Mouse (Mus musculus): ENCODE data around the gene Cdh4.

Gene Cdh4

DNA sequence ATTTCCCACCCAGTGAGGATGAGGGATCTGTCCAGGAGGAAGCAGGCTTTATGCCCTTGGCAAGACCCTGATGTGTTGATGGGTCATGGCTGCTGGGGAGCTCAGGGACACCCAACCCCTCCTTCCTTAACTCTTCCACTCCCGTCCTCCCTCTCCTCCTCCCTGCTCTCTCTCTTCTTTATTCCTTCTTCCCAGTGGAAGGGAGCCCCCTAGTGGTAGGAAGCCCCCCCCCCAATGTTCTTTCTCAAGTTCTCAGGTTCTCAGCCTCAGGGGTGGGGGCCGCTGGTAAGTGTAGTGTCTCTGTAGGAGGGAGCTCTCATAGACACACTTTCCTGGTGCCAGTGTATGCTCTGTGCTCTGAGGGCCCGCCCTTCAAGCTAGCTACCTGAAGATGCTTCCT is 421.0 kb downstream of the Cdh4 start:
- no peak overlapping the region for H3K4me3 ChIP-seq (replicated peaks; ENCODE audit: low read length)
- no peak for TF ChIP-seq NANOG (IDR thresholded peaks at IDR 0.05; ENCODE audit: borderline replicate concordance, low read length)
- TF ChIP-seq POU5F1 (IDR thresholded peaks at IDR 0.05; ENCODE audit: borderline replicate concordance, low read length), result no peak
- peak; percentile 44 for TF ChIP-seq CTCF (conservative IDR thresholded peaks at IDR 0.05; ENCODE audit: low read length)
- H3K27me3 ChIP-seq (ENCODE audit: insufficient read depth, low read length), result peaks cover 3% of the 10 kb centered on the region; the same call in 1 of the 2 replicates
- H3K9me3 ChIP-seq (ENCODE audit: low read length), result peaks cover 12% of the 10 kb centered on the region; the same call in 1 of the 2 replicates
- no peaks in the 10 kb centered on the region for H3K36me3 ChIP-seq (ENCODE audit: insufficient read depth, low read length)
- no peaks in the 10 kb centered on the region for H3K4me1 ChIP-seq (replicated peaks; ENCODE audit: low read depth, low read length)

DNA sequence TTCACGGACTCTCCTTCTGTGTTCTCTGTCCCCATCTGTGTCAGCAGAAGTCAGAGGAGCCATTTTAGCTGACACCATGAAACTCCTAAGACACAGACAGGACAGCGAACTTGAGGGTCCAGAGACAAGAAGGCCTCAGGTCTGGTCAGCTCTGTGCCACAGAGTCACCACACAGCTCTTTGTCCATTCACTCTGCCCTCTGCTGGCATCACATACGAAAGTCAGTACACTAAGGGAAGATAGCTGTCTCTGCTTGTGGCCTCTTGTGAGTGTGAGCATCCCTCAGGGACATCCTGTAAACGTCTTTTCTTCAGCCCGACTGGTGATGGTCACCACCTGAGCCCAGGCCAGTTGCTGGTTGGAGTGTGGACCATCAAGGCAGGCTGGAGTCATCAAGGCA is 422.9 kb downstream of the Cdh4 start:
- Histone ChIP-seq H3K27me3 (ENCODE audit: insufficient read depth, low read length) (peaks cover 6% of the 10 kb centered on the region; the same call in 1 of the 2 replicates), H3K4me1 (replicated peaks; ENCODE audit: low read depth, low read length) (peaks cover 8% of the 10 kb centered on the region), H3K4me3 (replicated peaks; ENCODE audit: low read length) (no peak overlapping the region), H3K9me3 (ENCODE audit: low read length) (peaks cover 12% of the 10 kb centered on the region; the same call in 1 of the 2 replicates), H3K36me3 (ENCODE audit: insufficient read depth, low read length) (no peaks in the 10 kb centered on the region)
- TF ChIP-seq POU5F1 (IDR thresholded peaks at IDR 0.05; ENCODE audit: borderline replicate concordance, low read length) (no peak), CTCF (conservative IDR thresholded peaks at IDR 0.05; ENCODE audit: low read length) (no peak), NANOG (IDR thresholded peaks at IDR 0.05; ENCODE audit: borderline replicate concordance, low read length) (no peak)

DNA sequence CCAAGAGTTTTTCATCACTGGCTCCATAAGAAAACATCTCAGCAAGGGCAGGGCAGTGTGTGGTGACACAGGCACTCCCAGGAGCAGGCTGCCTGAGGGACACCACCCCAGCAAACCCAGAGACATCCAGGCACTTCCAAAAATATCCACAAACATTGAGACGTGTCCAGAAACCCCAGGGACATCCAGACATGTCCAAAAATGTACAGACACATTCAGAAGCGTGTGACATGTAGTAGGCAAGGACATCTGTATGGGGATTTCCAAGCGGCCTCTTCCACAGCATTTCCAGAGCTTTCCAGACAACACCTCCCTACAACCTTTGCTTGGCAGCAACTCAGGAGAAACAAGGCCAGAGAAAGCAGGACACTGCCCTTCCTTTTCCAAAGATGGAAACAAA is 425.4 kb downstream of the Cdh4 start:
- Histone ChIP-seq H3K4me1 (replicated peaks; ENCODE audit: low read depth, low read length) (peaks cover 8% of the 10 kb centered on the region), H3K9me3 (ENCODE audit: low read length) (peaks cover 4% of the 10 kb centered on the region; the same call in 1 of the 2 replicates), H3K4me3 (replicated peaks; ENCODE audit: low read length) (no peak overlapping the region), H3K36me3 (ENCODE audit: insufficient read depth, low read length) (no peaks in the 10 kb centered on the region), H3K27me3 (ENCODE audit: insufficient read depth, low read length) (peaks cover 2% of the 10 kb centered on the region; the same call in 1 of the 2 replicates)
- TF ChIP-seq CTCF (conservative IDR thresholded peaks at IDR 0.05; ENCODE audit: low read length) (no peak), POU5F1 (IDR thresholded peaks at IDR 0.05; ENCODE audit: borderline replicate concordance, low read length) (no peak), NANOG (IDR thresholded peaks at IDR 0.05; ENCODE audit: borderline replicate concordance, low read length) (no peak)

DNA sequence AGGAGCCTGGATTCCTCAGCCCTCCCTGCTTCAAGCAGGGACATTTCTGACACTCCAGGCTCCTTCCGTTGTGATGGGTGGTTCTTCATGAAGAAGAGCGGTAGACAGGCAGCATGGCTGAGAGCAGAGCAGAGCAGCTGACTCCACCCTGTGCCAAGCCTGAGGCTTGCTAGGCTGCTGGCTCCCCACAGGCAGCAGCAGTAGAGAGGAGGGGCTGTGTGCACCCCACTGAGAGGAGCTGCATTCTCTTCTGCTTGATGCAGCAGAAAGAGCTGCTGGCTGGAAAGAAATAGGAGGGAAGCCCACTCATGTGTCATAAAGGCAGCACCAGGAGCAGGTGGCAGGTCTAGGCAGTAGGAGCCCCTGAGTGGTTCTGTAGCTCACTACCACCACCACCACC is 427.6 kb downstream of the Cdh4 start:
- TF ChIP-seq CTCF (conservative IDR thresholded peaks at IDR 0.05; ENCODE audit: low read length), result no peak
- no peak for TF ChIP-seq NANOG (IDR thresholded peaks at IDR 0.05; ENCODE audit: borderline replicate concordance, low read length)
- TF ChIP-seq POU5F1 (IDR thresholded peaks at IDR 0.05; ENCODE audit: borderline replicate concordance, low read length), result no peak
- H3K9me3 ChIP-seq (ENCODE audit: low read length), result no peaks in the 10 kb centered on the region
- H3K27me3 ChIP-seq (ENCODE audit: insufficient read depth, low read length), result peaks cover 2% of the 10 kb centered on the region; the same call in 1 of the 2 replicates

DNA sequence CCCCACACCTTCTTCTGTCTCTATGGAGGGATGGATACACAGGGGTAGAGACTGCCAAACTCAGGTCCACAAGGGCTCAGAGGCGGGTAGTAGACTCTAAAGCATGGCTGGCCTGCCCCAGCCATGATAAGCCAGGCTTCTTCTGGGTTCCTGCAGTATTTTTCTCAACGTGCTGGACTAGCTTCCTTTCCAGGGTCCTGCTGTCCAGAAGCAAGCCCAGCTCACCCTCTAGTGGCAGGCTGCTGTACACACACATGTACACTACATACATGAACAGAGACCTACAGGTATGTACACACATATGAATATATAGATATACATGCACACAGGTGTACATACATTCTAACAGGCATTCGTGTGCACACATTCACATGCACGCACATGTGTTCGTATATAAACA is 430.5 kb downstream of the Cdh4 start:
- H3K36me3 ChIP-seq (ENCODE audit: insufficient read depth, low read length), result no peaks in the 10 kb centered on the region
- peaks cover 2% of the 10 kb centered on the region; the same call in 1 of the 2 replicates for H3K27me3 ChIP-seq (ENCODE audit: insufficient read depth, low read length)
- H3K4me1 ChIP-seq (replicated peaks; ENCODE audit: low read depth, low read length), result peaks cover 8% of the 10 kb centered on the region
- H3K9me3 ChIP-seq (ENCODE audit: low read length), result no peaks in the 10 kb centered on the region
- H3K4me3 ChIP-seq (replicated peaks; ENCODE audit: low read length), result no peak overlapping the region
- no peak for TF ChIP-seq NANOG (IDR thresholded peaks at IDR 0.05; ENCODE audit: borderline replicate concordance, low read length)
- no peak for TF ChIP-seq POU5F1 (IDR thresholded peaks at IDR 0.05; ENCODE audit: borderline replicate concordance, low read length)
- 0 out of 2 replicates have a peak, but pooled peaks have one; percentile 25 for TF ChIP-seq CTCF (conservative IDR thresholded peaks at IDR 0.05; ENCODE audit: low read length)

More for the DNA sequence above, 427.6 kb downstream of the Cdh4 start:
- Histone ChIP-seq H3K36me3 (ENCODE audit: insufficient read depth, low read length) (no peaks in the 10 kb centered on the region), H3K4me1 (replicated peaks; ENCODE audit: low read depth, low read length) (peaks cover 8% of the 10 kb centered on the region), H3K4me3 (replicated peaks; ENCODE audit: low read length) (no peak overlapping the region)

DNA sequence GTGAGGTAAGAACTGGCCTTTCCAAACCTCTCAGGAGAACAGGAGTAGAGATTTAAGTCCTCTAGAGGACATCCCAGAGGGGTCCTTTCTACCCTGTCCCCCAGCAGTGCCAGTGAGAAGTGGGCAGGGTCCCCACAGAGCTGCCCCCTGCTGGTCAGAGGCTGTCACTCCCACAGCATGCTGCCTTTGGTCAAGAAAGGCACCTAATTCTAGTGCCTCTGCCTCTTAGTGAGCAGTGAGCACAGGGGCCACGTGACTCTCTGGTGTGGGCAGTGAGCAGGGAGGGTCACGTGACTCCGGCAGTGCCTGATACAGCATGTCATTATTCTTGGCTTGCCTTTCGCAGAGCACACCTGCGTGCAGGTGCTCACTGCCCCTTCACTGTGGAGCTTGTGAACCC is 431.1 kb downstream of the Cdh4 start:
- H3K9me3 ChIP-seq (ENCODE audit: low read length), result no peaks in the 10 kb centered on the region
- H3K27me3 ChIP-seq (ENCODE audit: insufficient read depth, low read length), result 0 out of 2 replicates have a peak, but pooled peaks cover 2% of the 10 kb centered on the region
- H3K4me3 ChIP-seq (replicated peaks; ENCODE audit: low read length), result no peak overlapping the region
- peaks cover 8% of the 10 kb centered on the region for H3K4me1 ChIP-seq (replicated peaks; ENCODE audit: low read depth, low read length)
- no peaks in the 10 kb centered on the region for H3K36me3 ChIP-seq (ENCODE audit: insufficient read depth, low read length)
- TF ChIP-seq NANOG (IDR thresholded peaks at IDR 0.05; ENCODE audit: borderline replicate concordance, low read length) (no peak), POU5F1 (IDR thresholded peaks at IDR 0.05; ENCODE audit: borderline replicate concordance, low read length) (no peak), CTCF (conservative IDR thresholded peaks at IDR 0.05; ENCODE audit: low read length) (no peak)

DNA sequence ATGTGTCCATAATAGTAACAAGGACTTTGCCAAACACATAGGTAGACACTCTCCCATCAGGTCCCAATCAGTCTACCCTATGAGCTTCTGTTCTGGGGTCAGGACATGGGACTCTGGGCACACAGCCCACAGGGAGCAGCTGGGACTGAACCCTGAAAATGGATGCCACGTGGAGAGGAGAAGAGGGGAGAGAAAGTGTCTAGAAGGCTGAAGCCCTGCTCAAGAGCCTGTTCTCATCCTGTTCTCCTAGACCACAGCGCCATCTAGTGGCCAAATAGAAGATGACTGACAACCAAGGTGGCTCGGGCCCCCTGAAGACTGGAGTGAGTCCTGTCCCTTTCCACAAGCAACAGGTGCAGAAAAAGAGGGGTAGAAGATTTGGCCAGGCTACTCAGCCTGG is 432.9 kb downstream of the Cdh4 start:
- H3K4me1 ChIP-seq (replicated peaks; ENCODE audit: low read depth, low read length), result no peaks in the 10 kb centered on the region
- TF ChIP-seq POU5F1 (IDR thresholded peaks at IDR 0.05; ENCODE audit: borderline replicate concordance, low read length), result no peak
- no peak for TF ChIP-seq NANOG (IDR thresholded peaks at IDR 0.05; ENCODE audit: borderline replicate concordance, low read length)
- TF ChIP-seq CTCF (conservative IDR thresholded peaks at IDR 0.05; ENCODE audit: low read length), result peak; percentile 12; the same call in 1 of the 2 replicates
- no peak overlapping the region for H3K4me3 ChIP-seq (replicated peaks; ENCODE audit: low read length)
- no peaks in the 10 kb centered on the region for H3K27me3 ChIP-seq (ENCODE audit: insufficient read depth, low read length)
- H3K36me3 ChIP-seq (ENCODE audit: insufficient read depth, low read length), result no peaks in the 10 kb centered on the region
- no peaks in the 10 kb centered on the region for H3K9me3 ChIP-seq (ENCODE audit: low read length)

DNA sequence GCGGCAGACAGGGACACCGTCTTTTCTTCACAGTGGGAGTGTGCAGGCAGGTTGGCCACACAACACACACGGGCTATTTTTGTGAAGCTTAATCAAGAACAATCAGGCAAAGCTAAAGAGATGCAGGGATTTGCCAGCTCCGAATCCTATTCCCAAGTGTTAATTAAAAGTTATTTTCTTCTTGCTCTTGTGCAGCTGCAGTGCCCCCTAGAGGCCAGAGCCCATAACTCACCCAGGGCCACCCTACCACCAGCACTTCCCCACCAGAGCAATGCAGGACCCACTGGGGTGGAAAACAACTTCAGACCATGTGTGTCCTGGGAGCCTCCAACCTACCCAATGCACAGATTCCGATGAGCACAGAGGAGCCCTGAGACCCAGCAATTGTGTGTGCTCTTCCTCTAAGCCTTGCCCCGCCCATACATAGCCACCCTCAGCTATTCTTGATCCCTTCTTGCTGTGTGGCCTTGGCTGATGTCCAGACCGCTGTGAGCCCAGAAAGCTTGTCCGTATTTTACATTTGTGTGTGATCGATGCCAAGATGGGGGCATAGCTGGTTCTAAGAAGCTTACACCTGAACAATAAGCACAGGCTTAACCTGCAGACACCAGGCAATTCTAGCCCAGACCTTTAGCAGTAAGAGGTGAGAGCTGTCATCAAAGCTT is 435.5 kb downstream of the Cdh4 start:
- TF ChIP-seq POU5F1 (IDR thresholded peaks at IDR 0.05; ENCODE audit: borderline replicate concordance, low read length) (no peak), CTCF (conservative IDR thresholded peaks at IDR 0.05; ENCODE audit: low read length) (peak; percentile 75), NANOG (IDR thresholded peaks at IDR 0.05; ENCODE audit: borderline replicate concordance, low read length) (no peak)

More for the DNA sequence above, 435.5 kb downstream of the Cdh4 start:
- Histone ChIP-seq H3K4me1 (replicated peaks; ENCODE audit: low read depth, low read length) (no peaks in the 10 kb centered on the region), H3K9me3 (ENCODE audit: low read length) (no peaks in the 10 kb centered on the region), H3K27me3 (ENCODE audit: insufficient read depth, low read length) (no peaks in the 10 kb centered on the region), H3K4me3 (replicated peaks; ENCODE audit: low read length) (no peak overlapping the region), H3K36me3 (ENCODE audit: insufficient read depth, low read length) (no peaks in the 10 kb centered on the region)

All from E14TG2a.4 (cell line).